Mouse (Mus musculus) intestine, embryonic 15.5 days (tissue): ENCODE measurements around the gene Rad18. TPM values are rescaled to one million over a fixed set of nuclear protein-coding genes. Genes with fewer than 3 reads are reported as not detected.

Experiments used
- ATAC-seq: fragments of 200-750 bp; cut with Nextera tagmentation; 2 replicates; pipeline ENCODE4 v1.8.0; 2017; ENCODE audit warnings: moderate TSS enrichment, moderate library complexity
- H3K27ac ChIP-seq: fragments of 300-500 bp; sonication (generic); 2 replicates; pipeline ENCODE4 v1.5.1; 2015; ENCODE audit warnings: mild to moderate bottlenecking, inconsistent platforms
- H3K27me3 ChIP-seq: fragments of 300-500 bp; sonication (generic); replicated peaks from 2 replicates; pipeline ENCODE4 v1.6.1; 2015; ENCODE audit warnings: inconsistent platforms
- H3K36me3 ChIP-seq: fragments of 300-500 bp; sonication (generic); 2 replicates; pipeline ENCODE4 v1.6.1; 2015; ENCODE audit warnings: inconsistent platforms
- H3K4me1 ChIP-seq: fragments of 300-500 bp; sonication (generic); replicated peaks from 2 replicates; pipeline ENCODE4 v1.6.1; 2015; ENCODE audit warnings: inconsistent platforms
- H3K4me2 ChIP-seq: fragments of 300-500 bp; sonication (generic); replicated peaks from 2 replicates; pipeline ENCODE4 v1.6.1; 2015; ENCODE audit warnings: mild to moderate bottlenecking, inconsistent platforms
- H3K4me3 ChIP-seq: fragments of 300-500 bp; sonication (generic); replicated peaks from 2 replicates; pipeline ENCODE4 v1.5.1; 2015; ENCODE audit warnings: inconsistent platforms
- H3K9ac ChIP-seq: fragments of 300-500 bp; sonication (generic); 2 replicates; pipeline ENCODE4 v1.6.1; 2015; ENCODE audit warnings: inconsistent platforms
- H3K9me3 ChIP-seq: fragments of 300-500 bp; sonication (generic); 2 replicates; pipeline ENCODE4 v1.6.1; 2016; ENCODE audit warnings: inconsistent platforms
- WGBS: fragments of 180-500 bp; shearing (Covaris S2); methylation state at CpG from one replicate; pipeline ENCODE4 v1.1.7; 2015; 5-methylcytosine and 5-hydroxymethylcytosine counted together
- polyA plus RNA-seq: library from polyadenylated mRNA; unstranded; fragments of >200 nt; fragmentation: Nextera tagmentation; extraction: Ambion mirVana; gene quantifications from 2 replicates; pipeline ENCODE4 v1.2.1, GENCODE M21; 2015

Rad18 gene
- polyA plus RNA-seq: 30.0 and 34.4 TPM in 2 replicates

- H3K27me3 ChIP-seq: no peaks in the 10 kb centered on the region
- no peaks in the 10 kb centered on the region for H3K9me3 ChIP-seq
- peaks cover 4% of the 10 kb centered on the region; the same call in 1 of the 2 replicates for H3K4me1 ChIP-seq
- H3K36me3 ChIP-seq: no peaks in the 10 kb centered on the region
- peak within 1 kb of the TSS; percentile 56 for H3K9ac ChIP-seq
- H3K4me3 ChIP-seq: peak within 1 kb of the TSS; percentile 72
- WGBS: under 1% methylated on average over 77 of the region's 77 CpGs
- H3K4me2 ChIP-seq: peak within 1 kb of the TSS; percentile 70
- H3K27ac ChIP-seq: peak within 1 kb of the TSS; percentile 46; the same call in 1 of the 2 replicates
- ATAC-seq: peak; percentile 98
Observed at GRCm38 (mm10) chr6:112696056-112696950, at the start of gene Rad18. Rad18 (minus strand) TSS chr6:112696686.

DNA sequence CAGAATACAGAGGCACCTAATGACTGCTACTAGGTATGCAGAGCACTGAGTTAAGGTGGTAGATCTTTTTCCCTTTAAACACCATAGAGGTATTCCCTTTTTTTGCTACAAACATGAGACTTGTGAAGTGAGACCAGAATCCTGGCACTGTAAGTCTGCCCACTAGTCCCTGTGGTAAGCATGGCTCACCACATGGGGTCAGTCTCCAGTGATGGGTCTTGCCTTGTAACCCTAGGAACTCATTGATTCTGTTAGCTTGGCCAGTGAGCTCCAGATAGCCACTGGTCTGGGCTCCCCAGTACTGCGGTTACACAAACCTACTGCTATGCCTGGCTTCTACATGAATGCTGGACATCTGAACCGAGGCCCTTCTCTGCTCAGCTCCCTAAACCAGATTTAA, 45.8 kb upstream of the Rad18 start:
- 84% methylated on average over 2 of the region's 2 CpGs for WGBS
- ATAC-seq: no peak

DNA sequence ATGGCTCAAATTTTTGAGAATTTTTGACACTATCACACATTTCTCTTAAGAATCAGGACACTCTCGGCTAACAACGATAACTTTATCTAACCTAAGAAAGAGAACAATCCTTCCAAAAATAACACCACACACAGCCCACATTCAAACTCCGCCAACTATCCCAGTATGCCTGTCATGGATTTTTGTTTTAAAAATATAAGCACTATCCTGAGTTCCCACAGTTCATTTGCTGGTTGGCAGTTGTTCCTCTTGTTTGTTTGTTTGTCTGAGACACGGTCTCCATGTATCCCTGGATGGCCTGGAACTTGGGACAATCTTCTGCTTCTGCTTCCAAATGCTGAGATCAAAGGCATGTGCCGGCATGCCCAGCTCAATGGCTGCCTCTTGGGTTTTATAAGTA, 45.3 kb upstream of the Rad18 start:
- Histone ChIP-seq H3K9me3 (no peaks in the 10 kb centered on the region), H3K27me3 (no peaks in the 10 kb centered on the region), H3K4me2 (no peak overlapping the region), H3K27ac (no peak overlapping the region), H3K36me3 (no peaks in the 10 kb centered on the region), H3K4me1 (no peaks in the 10 kb centered on the region), H3K9ac (no peak overlapping the region), H3K4me3 (no peak overlapping the region)
- WGBS: 85% methylated on average over 5 of the region's 5 CpGs
- ATAC-seq: no peak

More for the DNA sequence above, 45.8 kb upstream of the Rad18 start:
- Histone ChIP-seq H3K27me3 (no peaks in the 10 kb centered on the region), H3K27ac (no peak overlapping the region), H3K4me3 (no peak overlapping the region), H3K36me3 (no peaks in the 10 kb centered on the region), H3K9me3 (no peaks in the 10 kb centered on the region), H3K9ac (no peak overlapping the region), H3K4me1 (no peaks in the 10 kb centered on the region), H3K4me2 (no peak overlapping the region)

- Histone ChIP-seq H3K4me2 (no peak overlapping the region), H3K9me3 (no peaks in the 10 kb centered on the region), H3K4me3 (no peak overlapping the region), H3K9ac (no peak overlapping the region), H3K27me3 (no peaks in the 10 kb centered on the region), H3K36me3 (no peaks in the 10 kb centered on the region), H3K4me1 (no peaks in the 10 kb centered on the region), H3K27ac (no peak overlapping the region)
- 86% methylated on average over 3 of the region's 3 CpGs for WGBS
- ATAC-seq: no peak
Observed at GRCm38 (mm10) chr6:112739635-112740034, 43.1 kb upstream of the Rad18 start.

- Histone ChIP-seq H3K4me3 (no peak overlapping the region), H3K27me3 (no peaks in the 10 kb centered on the region), H3K36me3 (no peaks in the 10 kb centered on the region), H3K4me1 (no peaks in the 10 kb centered on the region), H3K9ac (no peak overlapping the region), H3K4me2 (no peak overlapping the region), H3K27ac (no peak overlapping the region), H3K9me3 (no peaks in the 10 kb centered on the region)
- WGBS: 87% methylated on average over 6 of the region's 6 CpGs
- ATAC-seq: no peak
Observed at GRCm38 (mm10) chr6:112738924-112739323, 42.4 kb upstream of the Rad18 start.

GRCm38 (mm10) chr6:112736471-112736870, 40.0 kb upstream of the Rad18 start:
- Histone ChIP-seq H3K4me1 (no peaks in the 10 kb centered on the region), H3K9ac (no peak overlapping the region), H3K27ac (no peak overlapping the region), H3K4me2 (no peak overlapping the region), H3K4me3 (no peak overlapping the region), H3K9me3 (no peaks in the 10 kb centered on the region), H3K27me3 (no peaks in the 10 kb centered on the region), H3K36me3 (no peaks in the 10 kb centered on the region)
- ATAC-seq: no peak
- WGBS: 87% methylated on average over 3 of the region's 3 CpGs

GRCm38 (mm10) chr6:112735054-112735453, 38.6 kb upstream of the Rad18 start:
- Histone ChIP-seq H3K9ac (no peak overlapping the region), H3K4me1 (no peaks in the 10 kb centered on the region), H3K27me3 (no peaks in the 10 kb centered on the region), H3K36me3 (no peaks in the 10 kb centered on the region), H3K27ac (no peak overlapping the region), H3K9me3 (no peaks in the 10 kb centered on the region), H3K4me3 (no peak overlapping the region), H3K4me2 (no peak overlapping the region)
- WGBS: 73% methylated on average over 2 of the region's 2 CpGs
- ATAC-seq: no peak

DNA sequence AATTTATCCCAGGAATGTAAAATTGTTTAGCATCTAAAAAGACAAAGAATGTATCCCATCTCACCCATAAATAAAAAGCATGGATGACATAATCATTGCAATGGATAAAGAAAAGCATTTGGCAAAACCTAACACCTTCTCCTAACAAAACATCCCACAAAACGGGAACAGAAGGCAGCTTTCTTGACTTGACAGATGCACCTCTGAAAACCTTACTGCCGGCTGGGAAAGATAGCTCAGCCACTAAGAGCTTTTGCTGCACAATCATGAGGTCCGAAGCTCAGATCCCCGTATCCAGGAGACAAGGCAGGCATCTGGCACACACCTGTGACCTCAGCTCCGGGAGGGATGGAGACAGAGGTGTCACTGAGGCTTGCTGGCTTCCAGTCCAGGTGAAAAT, 37.5 kb upstream of the Rad18 start:
- no peak overlapping the region for H3K4me3 ChIP-seq
- no peaks in the 10 kb centered on the region for H3K9me3 ChIP-seq
- H3K27me3 ChIP-seq: no peaks in the 10 kb centered on the region
- no peak overlapping the region for H3K9ac ChIP-seq
- no peak overlapping the region for H3K27ac ChIP-seq
- H3K36me3 ChIP-seq: no peaks in the 10 kb centered on the region
- ATAC-seq: no peak
- H3K4me2 ChIP-seq: no peak overlapping the region
- H3K4me1 ChIP-seq: 0 out of 2 replicates have a peak, but pooled peaks cover 3% of the 10 kb centered on the region
- WGBS: 70% methylated on average over 5 of the region's 5 CpGs

- no peak overlapping the region for H3K4me3 ChIP-seq
- H3K36me3 ChIP-seq: no peaks in the 10 kb centered on the region
- H3K9me3 ChIP-seq: no peaks in the 10 kb centered on the region
- H3K4me2 ChIP-seq: no peak overlapping the region
- 96% methylated on average over 3 of the region's 3 CpGs for WGBS
- no peak for ATAC-seq
- no peak overlapping the region for H3K27ac ChIP-seq
- H3K27me3 ChIP-seq: no peaks in the 10 kb centered on the region
- H3K9ac ChIP-seq: no peak overlapping the region
- 0 out of 2 replicates have a peak, but pooled peaks cover 3% of the 10 kb centered on the region for H3K4me1 ChIP-seq
Observed at GRCm38 (mm10) chr6:112732434-112732833, 35.9 kb upstream of the Rad18 start.

DNA sequence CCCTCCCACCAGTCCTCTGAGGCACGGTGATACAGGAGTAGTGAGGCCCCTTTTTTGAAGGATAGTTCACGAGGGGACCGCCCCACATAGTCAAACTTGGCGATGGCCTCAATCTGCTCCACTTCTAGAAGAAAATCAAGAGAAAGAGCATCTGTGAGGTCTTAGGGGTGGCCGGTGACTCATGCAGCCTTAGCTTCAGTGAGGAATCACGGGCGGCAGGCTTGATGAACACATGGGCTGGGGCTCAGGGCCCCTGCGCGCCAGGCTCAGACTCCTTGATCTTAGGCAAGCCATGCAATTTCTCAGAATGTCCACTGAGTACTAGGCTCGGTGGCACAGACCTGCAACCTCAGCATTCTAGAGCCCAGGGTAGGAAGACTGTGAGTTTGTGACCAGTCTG, 34.9 kb upstream of the Rad18 start:
- H3K9ac ChIP-seq: no peak overlapping the region
- 0 out of 2 replicates have a peak, but pooled peaks cover 3% of the 10 kb centered on the region for H3K4me1 ChIP-seq
- 92% methylated on average over 10 of the region's 10 CpGs for WGBS
- no peak overlapping the region for H3K27ac ChIP-seq
- no peak for ATAC-seq
- no peak overlapping the region for H3K4me2 ChIP-seq
- H3K27me3 ChIP-seq: no peaks in the 10 kb centered on the region
- no peaks in the 10 kb centered on the region for H3K36me3 ChIP-seq
- no peak overlapping the region for H3K4me3 ChIP-seq
- H3K9me3 ChIP-seq: no peaks in the 10 kb centered on the region

DNA sequence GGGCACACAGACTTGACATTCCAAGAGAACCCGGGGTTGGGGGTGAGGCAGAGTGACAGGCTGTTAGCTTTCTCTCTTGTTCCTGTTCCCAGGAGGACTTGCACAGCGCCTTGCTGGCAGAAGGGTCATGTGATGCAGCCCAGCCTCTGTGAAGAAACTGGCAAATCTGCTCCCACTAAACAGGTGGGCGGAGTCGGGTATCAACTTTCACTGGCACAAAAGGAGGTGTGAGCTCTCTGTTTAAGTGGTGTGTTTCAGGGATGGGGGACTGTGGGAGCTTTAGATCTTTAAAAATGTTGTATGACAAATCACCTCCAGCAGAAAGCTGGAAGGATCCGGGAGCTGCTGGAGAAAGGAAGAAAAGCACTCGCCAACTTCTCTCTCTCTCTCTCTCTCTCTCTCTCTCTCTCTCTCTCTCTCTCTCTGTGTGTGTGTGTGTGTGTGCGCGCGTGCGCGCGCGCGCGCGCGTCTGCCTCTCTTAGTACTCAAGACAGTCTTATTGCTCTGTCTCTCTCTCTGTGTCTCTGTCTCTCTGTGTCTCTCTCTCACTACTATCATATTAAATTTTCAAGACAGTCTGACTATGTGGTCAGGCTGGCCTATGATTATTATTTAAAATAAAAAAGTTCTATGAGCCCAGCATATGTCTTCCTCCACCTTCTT, 32.4 kb upstream of the Rad18 start:
- Histone ChIP-seq H3K27me3 (no peaks in the 10 kb centered on the region), H3K4me2 (peak overlapping the region; percentile 54), H3K36me3 (no peaks in the 10 kb centered on the region), H3K9me3 (no peaks in the 10 kb centered on the region), H3K9ac (no peak overlapping the region), H3K27ac (no peak overlapping the region), H3K4me1 (0 out of 2 replicates have a peak, but pooled peaks cover 3% of the 10 kb centered on the region), H3K4me3 (peak overlapping the region; percentile 26)
- WGBS: 3% methylated on average over 17 of the region's 17 CpGs
- peak; percentile 94 for ATAC-seq

GRCm38 (mm10) chr6:112725468-112725867, 29.0 kb upstream of the Rad18 start:
- H3K4me2 ChIP-seq: no peak overlapping the region
- 0 out of 2 replicates have a peak, but pooled peaks cover 3% of the 10 kb centered on the region for H3K4me1 ChIP-seq
- ATAC-seq: no peak
- no peaks in the 10 kb centered on the region for H3K36me3 ChIP-seq
- no peak overlapping the region for H3K27ac ChIP-seq
- H3K4me3 ChIP-seq: no peak overlapping the region
- no peak overlapping the region for H3K9ac ChIP-seq
- H3K27me3 ChIP-seq: no peaks in the 10 kb centered on the region
- WGBS: 78% methylated on average over 4 of the region's 4 CpGs
- H3K9me3 ChIP-seq: no peaks in the 10 kb centered on the region
